Mouse (Mus musculus) heart, adult 18-20 months (tissue): ENCODE measurements around the gene Epop. TPM values are rescaled to one million over a fixed set of nuclear protein-coding genes. Genes with fewer than 3 reads are reported as not detected.

Source experiments
- DNase-seq, 2 experiments: peaks; one replicate each; pipeline ENCODE4 v3.0.0; 2021 to 2022; ENCODE audit warnings: mixed read lengths in 1 of 2
- total RNA-seq, 2 experiments: library from RNA; stranded (reverse); gene quantifications; 2 replicates each; pipeline ENCODE4 v1.2.3; 2021

Gene Epop
- total RNA-seq, 2 experiments from 2014 or later: 0.84 to 1.1 TPM

- peak; percentile 14 to 32 for DNase-seq
These were observed 659 bp downstream of the Epop start for GRCm38 (mm10) chr11:97628568-97629518.

- no peak for DNase-seq
These were observed 1.3 kb downstream of the Epop start for GRCm38 (mm10) chr11:97628303-97628567.

GRCm38 (mm10) chr11:97627556-97628302 lies 1.8 kb downstream of the Epop start:
- no peak for DNase-seq

DNA sequence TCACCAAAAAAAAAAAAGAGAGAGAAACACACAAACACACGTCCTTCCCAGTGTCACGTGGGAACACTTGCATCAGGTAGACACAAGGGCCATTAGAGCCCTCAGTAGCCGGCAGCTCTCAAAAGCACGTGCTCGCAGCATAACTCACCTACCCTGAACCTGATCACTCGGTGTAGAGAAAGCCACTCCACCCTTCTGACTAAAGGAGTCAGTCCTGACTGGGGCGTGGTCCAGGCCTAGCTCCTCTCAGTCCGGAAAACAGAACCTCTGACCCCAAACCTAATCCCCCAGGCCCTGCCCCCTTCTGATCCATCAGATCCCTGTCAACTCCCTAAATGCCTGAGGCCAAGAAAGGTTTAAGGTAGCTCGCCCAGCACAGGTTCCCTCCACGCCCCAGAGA lies 2.7 kb downstream of the Epop start:
- DNase-seq: no peak

DNA sequence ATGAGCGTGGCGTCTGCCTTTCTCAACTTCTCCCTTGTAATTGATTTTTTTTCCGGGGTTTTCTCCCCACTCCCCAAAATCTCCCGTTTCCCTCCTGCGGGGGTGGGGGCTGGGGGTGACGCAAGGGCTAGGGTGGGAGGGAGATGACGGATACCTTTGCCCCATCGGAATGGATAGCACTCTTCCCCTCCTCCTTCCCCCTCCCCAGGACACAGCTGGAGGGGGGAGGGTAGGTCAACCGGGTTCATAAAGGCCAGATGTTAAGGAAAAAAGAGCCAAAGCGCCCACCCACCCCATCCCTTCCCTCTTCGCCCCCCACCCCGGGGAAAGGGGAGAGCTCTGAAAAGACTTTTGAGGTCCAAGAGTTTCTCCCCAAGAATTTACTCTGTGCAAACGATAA lies 3.1 kb downstream of the Epop start:
- DNase-seq: no peak

DNA sequence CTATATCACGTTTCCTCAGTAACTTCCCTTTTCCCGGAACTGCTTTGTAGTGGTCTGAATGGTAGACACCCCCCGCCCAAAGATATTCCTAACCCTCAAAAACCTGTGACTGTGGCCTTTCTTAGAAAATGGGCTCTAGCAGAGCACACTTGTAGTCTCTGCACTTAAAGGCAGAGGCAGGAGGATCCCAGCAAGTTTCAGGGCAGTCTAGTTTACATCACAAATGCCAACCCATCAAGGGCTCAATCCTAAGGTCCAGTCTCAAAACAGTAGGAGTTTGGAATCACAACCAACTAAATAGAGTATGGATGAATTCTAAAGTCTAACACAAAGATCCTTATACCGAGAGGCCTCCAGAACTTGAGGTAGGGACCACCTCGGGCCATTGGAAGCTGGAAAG lies 4.0 kb downstream of the Epop start:
- no peak for DNase-seq

DNA sequence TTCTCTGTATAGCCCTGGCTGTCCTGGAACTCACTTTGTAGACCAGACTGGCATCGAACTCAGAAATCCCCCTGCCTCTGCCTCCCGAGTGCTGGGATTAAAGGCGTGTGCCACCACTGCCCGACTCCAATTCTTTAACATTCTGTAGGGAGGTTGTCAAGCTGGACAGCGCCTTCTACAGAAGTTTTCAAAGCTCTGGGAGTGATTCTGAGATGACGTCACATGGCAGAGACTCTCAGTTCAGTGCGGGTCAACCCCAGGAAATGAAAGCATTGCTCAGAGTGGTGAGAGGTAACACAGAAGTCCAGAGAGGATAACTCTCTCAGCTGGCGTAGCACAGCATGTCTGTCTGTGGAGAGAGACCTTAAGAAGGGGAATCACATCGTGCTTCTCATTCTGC lies 6.3 kb downstream of the Epop start:
- no peak for DNase-seq

- peak; percentile 59 to 84 for DNase-seq
These were observed 7.1 kb downstream of the Epop start for GRCm38 (mm10) chr11:97622440-97622839.

DNA sequence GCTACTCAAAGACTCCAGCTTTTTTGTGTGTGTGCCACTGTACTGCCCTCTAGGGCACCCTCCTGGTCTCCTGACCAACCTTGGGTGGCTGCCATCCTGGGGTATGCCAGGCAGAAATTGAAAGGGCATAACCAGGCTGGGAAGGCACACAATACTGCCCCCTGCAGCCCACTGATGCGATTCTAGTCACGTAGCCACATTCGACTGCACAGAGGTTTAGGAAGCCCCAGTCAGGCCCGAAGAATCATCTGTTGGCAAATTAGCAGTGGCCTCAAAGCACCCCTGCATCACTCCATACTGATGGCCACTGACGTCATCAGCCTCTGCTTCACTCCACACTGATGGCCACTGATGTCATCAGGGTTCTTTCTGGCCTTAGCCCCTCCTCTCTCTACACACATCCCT lies 10.1 kb downstream of the Epop start:
- peak; percentile 52 to 58 for DNase-seq

GRCm38 (mm10) chr11:97618368-97618767 lies 11.1 kb downstream of the Epop start:
- no peak for DNase-seq

GRCm38 (mm10) chr11:97615276-97615675 lies 14.2 kb downstream of the Epop start:
- no peak for DNase-seq

DNA sequence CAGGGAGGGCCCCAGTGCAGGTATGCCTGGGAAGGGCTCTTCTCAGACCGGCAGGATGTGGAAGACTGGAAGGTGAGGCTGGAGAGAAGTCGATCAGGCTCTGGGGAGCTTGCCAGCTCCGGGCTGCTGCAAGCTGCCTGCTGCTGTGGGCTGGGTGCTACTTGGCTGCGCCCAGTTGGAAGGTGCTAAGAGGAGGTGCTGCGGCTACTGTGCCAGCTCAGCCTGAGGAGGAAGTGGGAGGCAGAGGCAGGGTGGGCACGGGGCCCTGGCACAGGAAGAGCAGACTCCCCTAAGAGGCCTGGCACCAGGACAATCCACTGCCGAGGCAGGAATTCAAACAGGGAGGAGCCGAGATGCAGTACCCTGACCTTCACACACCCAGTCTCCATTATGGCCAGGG lies 18.4 kb downstream of the Epop start:
- DNase-seq: peak in 1 of 2 experiments; percentile 14

DNA sequence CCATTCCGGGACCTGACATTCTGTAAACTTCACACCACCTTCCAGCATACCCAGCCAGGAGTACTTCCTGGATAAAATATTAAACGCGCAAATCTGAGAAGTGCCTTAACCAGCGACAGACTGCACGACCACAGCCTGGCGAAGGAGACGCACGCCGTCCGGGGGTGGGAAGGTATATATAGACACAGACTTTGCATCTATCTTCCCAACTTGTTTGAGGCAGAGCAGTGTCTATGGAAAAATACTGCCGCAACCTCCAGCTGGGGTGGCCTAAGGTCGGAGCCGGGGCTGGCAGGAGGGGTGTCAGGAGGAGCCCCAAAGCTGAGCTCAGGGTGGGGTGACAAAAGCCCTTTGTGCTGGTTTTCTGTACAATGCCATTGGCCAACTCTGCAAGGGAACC lies 19.8 kb downstream of the Epop start:
- no peak for DNase-seq

- DNase-seq: no peak
These were observed 20.6 kb downstream of the Epop start for GRCm38 (mm10) chr11:97608933-97609332.

DNA sequence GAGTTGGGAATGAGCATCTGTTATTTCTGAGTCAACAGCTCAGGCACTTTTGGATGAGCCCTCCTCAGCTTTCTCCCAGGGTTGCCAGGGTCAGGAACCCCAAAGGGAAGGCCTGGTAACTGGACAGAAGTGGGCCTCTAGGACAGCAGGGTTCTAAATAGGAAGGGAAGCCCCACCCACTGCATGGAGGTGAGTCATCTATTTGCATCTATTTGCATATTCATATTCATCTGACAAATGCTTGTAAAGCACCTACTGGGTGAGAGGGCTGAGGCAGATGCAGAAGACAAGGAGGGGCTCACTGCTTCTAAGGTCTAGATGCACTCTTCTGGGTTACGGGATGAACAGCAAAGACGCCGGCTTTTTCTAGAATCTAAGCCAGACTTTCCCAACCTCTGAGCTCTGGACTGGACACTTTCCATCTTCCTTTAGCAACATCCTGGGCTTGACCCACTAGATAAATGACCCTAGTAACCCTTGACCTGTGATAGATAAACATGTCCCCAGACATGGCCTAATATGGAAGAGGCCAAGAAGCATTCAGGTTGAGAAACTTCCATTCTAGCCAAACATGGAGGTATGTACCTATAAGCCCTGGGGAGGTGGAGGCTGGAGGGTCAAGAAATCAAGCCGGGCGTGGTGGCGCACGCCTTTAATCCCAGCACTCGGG lies 22.3 kb downstream of the Epop start:
- DNase-seq: no peak

DNA sequence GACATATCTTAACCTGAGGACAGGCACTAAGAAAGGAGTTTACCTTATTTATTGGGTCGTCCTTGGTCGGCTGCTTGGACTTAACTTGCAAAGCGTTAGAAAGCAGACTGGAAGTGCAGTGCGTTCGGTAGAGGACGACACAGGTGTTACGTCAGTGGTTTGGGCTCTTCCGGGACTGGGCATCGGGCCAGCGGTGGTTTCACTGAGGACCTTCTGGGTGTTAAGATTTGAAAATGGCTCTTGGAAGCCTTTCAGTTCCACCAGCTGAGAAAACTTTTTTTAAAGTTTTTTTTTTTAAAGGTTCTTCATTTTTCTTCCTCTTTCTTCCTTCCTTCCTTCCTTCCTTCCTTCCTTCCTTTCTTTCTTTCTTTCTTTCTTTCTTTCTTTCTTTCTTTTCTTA lies 25.6 kb downstream of the Epop start:
- DNase-seq: peak; percentile 17 to 19

DNA sequence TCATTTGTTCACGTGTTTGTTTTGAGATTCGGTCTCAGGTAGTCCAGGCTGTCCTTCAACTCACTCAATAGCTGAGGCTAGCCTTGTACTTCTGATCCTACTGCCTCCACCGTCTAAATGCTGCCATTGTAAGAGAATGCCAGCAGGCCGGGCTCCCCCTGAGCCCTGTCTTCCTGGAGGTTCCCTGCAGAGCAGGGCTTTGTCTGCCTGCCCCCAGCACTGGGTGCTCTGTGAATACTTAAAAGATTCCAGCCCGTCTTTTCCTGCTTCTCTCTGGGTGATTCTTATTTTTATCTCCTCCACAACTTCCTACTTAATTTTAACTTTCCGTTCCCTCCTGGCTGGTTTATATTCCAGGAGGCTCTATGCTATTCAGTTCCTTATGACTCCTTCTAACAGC lies 27.3 kb downstream of the Epop start:
- DNase-seq: no peak

GRCm38 (mm10) chr11:97599104-97599503 lies 30.4 kb downstream of the Epop start:
- no peak for DNase-seq

GRCm38 (mm10) chr11:97597945-97598691 lies 31.4 kb downstream of the Epop start:
- DNase-seq: no peak

- no peak for DNase-seq
These were observed 35.4 kb downstream of the Epop start for GRCm38 (mm10) chr11:97594136-97594535.

GRCm38 (mm10) chr11:97591910-97592309 lies 37.6 kb downstream of the Epop start:
- no peak for DNase-seq

DNA sequence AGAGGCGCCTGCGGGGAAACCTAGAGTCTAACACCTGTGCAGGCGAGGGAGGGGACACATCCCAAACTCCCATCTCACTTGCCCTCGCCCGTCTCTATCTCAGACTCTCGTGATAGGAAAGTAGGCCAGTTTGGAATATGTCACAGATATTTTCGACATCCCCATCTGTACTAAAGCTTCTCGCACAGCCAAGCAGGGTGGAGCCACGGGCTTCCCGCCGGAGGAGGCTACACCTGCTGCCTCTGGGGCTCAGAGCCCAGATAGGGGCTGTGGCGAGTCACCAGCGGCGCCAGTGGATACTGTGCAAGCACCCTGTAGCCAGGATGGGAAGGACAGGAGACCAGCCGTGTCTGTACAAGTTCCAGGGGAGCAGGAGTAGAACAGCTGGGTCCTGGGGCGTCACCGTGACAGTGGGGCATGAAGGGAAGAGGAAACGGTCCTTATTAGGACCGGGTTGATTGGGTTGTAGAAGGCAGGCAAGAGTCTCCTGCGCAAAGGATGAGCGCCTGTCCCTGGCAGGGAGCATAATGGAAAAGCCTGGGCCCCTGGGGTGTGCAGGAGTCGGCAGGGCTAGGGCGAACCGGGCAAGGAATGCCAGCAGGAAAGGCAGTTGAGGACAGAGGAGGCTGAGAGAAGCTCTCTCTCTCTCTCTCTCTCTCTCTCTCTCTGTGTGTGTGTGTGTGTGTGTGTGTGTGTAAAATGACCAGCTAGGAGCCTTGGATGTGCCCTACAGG lies 39.1 kb downstream of the Epop start:
- no peak for DNase-seq
